Mouse (Mus musculus) thymus, postnatal 10 days (tissue): Measurements from ENCODE around the gene Ddx23.

Source experiments
- DNase-seq, 2 experiments: peaks; one replicate each; pipeline ENCODE4 v3.0.0; 2021; ENCODE audit warnings: low spot score in 2 of 2

The Ddx23 gene

GRCm38 (mm10) chr15:98662567-98663545 is at the start of gene Ddx23:
TSS of gene Ddx23 (minus strand) at chr15:98662894.
- peak; percentile 91 to 92 for DNase-seq

GRCm38 (mm10) chr15:98710442-98710841 is 47.7 kb upstream of the Ddx23 start:
- peak; percentile 54 to 88 for DNase-seq

GRCm38 (mm10) chr15:98707766-98708372 is 45.2 kb upstream of the Ddx23 start, which contains the start of gene Ccdc65:
TSS of gene Ccdc65 (plus strand) at chr15:98708207.
- peak; percentile 47 to 70 for DNase-seq

- no peak for DNase-seq
These were observed 41.6 kb upstream of the Ddx23 start for GRCm38 (mm10) chr15:98704312-98704711.

- peak; percentile 63 to 93 for DNase-seq
These were observed 36.8 kb upstream of the Ddx23 start for GRCm38 (mm10) chr15:98699190-98700105.

GRCm38 (mm10) chr15:98696216-98696615 is 33.5 kb upstream of the Ddx23 start:
- DNase-seq, result no peak

- DNase-seq, result no peak
These were observed 33.0 kb upstream of the Ddx23 start for GRCm38 (mm10) chr15:98695726-98696125.

- DNase-seq, result no peak
These were observed 29.5 kb upstream of the Ddx23 start for GRCm38 (mm10) chr15:98692171-98692715.

- no peak for DNase-seq
These were observed 28.9 kb upstream of the Ddx23 start for GRCm38 (mm10) chr15:98691486-98692147.

GRCm38 (mm10) chr15:98689682-98690081 is 27.0 kb upstream of the Ddx23 start:
- no peak for DNase-seq

- DNase-seq, result no peak
These were observed 23.2 kb upstream of the Ddx23 start for GRCm38 (mm10) chr15:98685926-98686325.

- DNase-seq, result no peak
These were observed 21.1 kb upstream of the Ddx23 start for GRCm38 (mm10) chr15:98683746-98684145.

- DNase-seq, result no peak
These were observed 20.5 kb upstream of the Ddx23 start for GRCm38 (mm10) chr15:98683177-98683576.

GRCm38 (mm10) chr15:98681633-98682032 is 18.9 kb upstream of the Ddx23 start:
- DNase-seq, result no peak

- no peak for DNase-seq
These were observed 18.0 kb upstream of the Ddx23 start for GRCm38 (mm10) chr15:98680660-98681059.

GRCm38 (mm10) chr15:98677977-98678376 is 15.3 kb upstream of the Ddx23 start:
- no peak for DNase-seq

- peak; percentile 60 to 64 for DNase-seq
These were observed 14.4 kb upstream of the Ddx23 start, which contains the start of gene Rnd1 for GRCm38 (mm10) chr15:98676940-98677728. TSS of gene Rnd1 (minus strand) at chr15:98677461.

- DNase-seq, result peak in 1 of 2 experiments; percentile 16
These were observed 13.8 kb upstream of the Ddx23 start for GRCm38 (mm10) chr15:98676471-98676870.

GRCm38 (mm10) chr15:98675634-98676250 is 13.0 kb upstream of the Ddx23 start:
- DNase-seq, result no peak
